ENCODE assay signal across 17 mouse cellular contexts in the genomic region with DNA sequence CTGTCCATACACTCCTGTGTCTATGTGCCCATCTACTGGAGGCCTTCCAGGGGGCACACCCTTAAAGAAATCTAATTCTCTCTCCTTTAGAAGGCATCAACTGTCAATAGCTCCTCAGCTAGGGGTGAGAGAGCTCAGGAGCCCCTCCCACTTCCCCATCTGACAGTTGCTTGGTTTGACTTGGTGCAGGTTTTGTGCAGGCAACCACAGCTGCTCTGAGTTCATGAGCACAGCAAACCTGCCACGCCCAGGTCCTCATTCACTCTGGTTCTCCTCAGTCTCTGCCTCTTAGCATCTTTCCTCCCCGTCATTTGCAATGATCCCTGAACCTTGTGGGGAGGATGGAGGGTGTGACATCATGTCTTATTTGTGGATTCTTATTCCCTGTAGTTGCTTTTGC. TPM values are rescaled to one million over a fixed set of nuclear protein-coding genes. Genes with fewer than 3 reads are reported as not detected.
DNase-seq lines count a peak whose midpoint lies in the region; ATAC-seq and TF ChIP-seq lines count a peak whose summit lies in the region.
"Had no signal": no experiment of that assay in that cellular context is flagged by ENCODE, and none has a peak within 500 bp of the region (broad histone marks: within the 10 kb centered on the region; RNA-seq: fewer than 3 reads in every experiment).

No protein-coding gene starts in this region.

- no peaks in the 10 kb centered on the region for H3K27me3 ChIP-seq in forebrain, embryonic 15.5 days
- no peaks in the 10 kb centered on the region for H3K27me3 ChIP-seq in forebrain, embryonic 10.5 days (ENCODE audit: poor library complexity, severe bottlenecking)
- no peaks in the 10 kb centered on the region for H3K27me3 ChIP-seq in midbrain, embryonic 11.5 days (ENCODE audit: control insufficient read depth, insufficient read depth, low read length)
- H3K27me3 ChIP-seq in midbrain, postnatal 0 days (ENCODE audit: insufficient read depth, low read length) = no peaks in the 10 kb centered on the region
- H3K27me3 ChIP-seq in myocyte (ENCODE audit: control insufficient read depth, insufficient read depth, insufficient read length) = no peaks in the 10 kb centered on the region
- H3K27me3 ChIP-seq: embryonic facial prominence, embryonic 13.5 days; neural tube, embryonic 13.5 days had no signal

- H3K9me3 ChIP-seq in forebrain, embryonic 15.5 days = no peaks in the 10 kb centered on the region
- no peaks in the 10 kb centered on the region for H3K9me3 ChIP-seq in forebrain, embryonic 10.5 days
- H3K9me3 ChIP-seq in midbrain, embryonic 11.5 days (ENCODE audit: control insufficient read depth, low read length) = no peaks in the 10 kb centered on the region
- H3K9me3 ChIP-seq in midbrain, postnatal 0 days (ENCODE audit: low read length) = no peaks in the 10 kb centered on the region
- H3K9me3 ChIP-seq: embryonic facial prominence, embryonic 13.5 days; heart, embryonic 15.5 days; midbrain, embryonic 12.5 days; neural tube, embryonic 13.5 days had no signal

- no peak overlapping the region for H3K4me3 ChIP-seq in forebrain, embryonic 15.5 days
- H3K4me3 ChIP-seq in forebrain, embryonic 10.5 days = no peak overlapping the region
- H3K4me3 ChIP-seq in midbrain, embryonic 11.5 days (ENCODE audit: low read depth, low read length) = no peak overlapping the region
- no peak overlapping the region for H3K4me3 ChIP-seq in midbrain, postnatal 0 days (ENCODE audit: low read depth, low read length)
- H3K4me3 ChIP-seq in myocyte = no peak overlapping the region
- H3K4me3 ChIP-seq: embryonic facial prominence, embryonic 13.5 days; heart, embryonic 15.5 days; midbrain, embryonic 12.5 days; neural tube, embryonic 13.5 days had no signal

- no peak overlapping the region for H3ac ChIP-seq in myocyte (ENCODE audit: control insufficient read depth, insufficient read length)

- H3K9ac ChIP-seq in forebrain, embryonic 15.5 days (replicated peaks) = no peak overlapping the region
- H3K9ac ChIP-seq in midbrain, embryonic 11.5 days (ENCODE audit: low read length) = no peak overlapping the region
- no peak overlapping the region for H3K9ac ChIP-seq in midbrain, postnatal 0 days (replicated peaks; ENCODE audit: low read length, poor library complexity, severe bottlenecking)
- H3K9ac ChIP-seq: embryonic facial prominence, embryonic 13.5 days; heart, embryonic 15.5 days; midbrain, embryonic 12.5 days; neural tube, embryonic 13.5 days had no signal

- peak overlapping the region; percentile 75; the same call in 1 of the 2 replicates for H3K27ac ChIP-seq in forebrain, embryonic 15.5 days (replicated peaks)
- no peak overlapping the region for H3K27ac ChIP-seq in forebrain, embryonic 10.5 days
- no peak overlapping the region for H3K27ac ChIP-seq in midbrain, embryonic 11.5 days (ENCODE audit: low read depth, low read length)
- no peak overlapping the region for H3K27ac ChIP-seq in midbrain, postnatal 0 days (ENCODE audit: low read depth, low read length)
- H3K27ac ChIP-seq: embryonic facial prominence, embryonic 13.5 days; heart, embryonic 15.5 days; kidney, postnatal 0 days had no signal

- DNase-seq in forebrain, embryonic 10.5 days (ENCODE audit: extremely low spot score, low spot score) = no peak
- DNase-seq in midbrain, embryonic 11.5 days (ENCODE audit: low spot score, missing footprints) = peak; percentile 79
- DNase-seq in midbrain, postnatal 0 days (ENCODE audit: low spot score) = no peak
- DNase-seq in thymus, postnatal 4 days = peak; percentile 74
- no peak for DNase-seq in adrenal gland, postnatal 4 days (ENCODE audit: low spot score in 2 of 2)
- no peak for DNase-seq in kidney, postnatal 4 days
- DNase-seq: adrenal gland, postnatal 36 days; cerebellum, postnatal 36 days; gastrocnemius, postnatal 10 days; retina, postnatal 1 day had no signal

- TF ChIP-seq CTCF in midbrain, postnatal 0 days (IDR thresholded peaks at IDR 0.05) = no peak

- ATAC-seq in forebrain, embryonic 15.5 days (replicated peaks) = no peak
- ATAC-seq in midbrain, embryonic 11.5 days (ENCODE audit: low FRiP score) = no peak
- no peak for ATAC-seq in midbrain, postnatal 0 days (ENCODE audit: low FRiP score)

- TF ChIP-seq POLR2A in myocyte (IDR thresholded peaks at IDR 0.05; ENCODE audit: insufficient read length, low read depth) = no peak

- no peaks in the 10 kb centered on the region for H3K79me2 ChIP-seq in myocyte (ENCODE audit: control insufficient read depth, insufficient read depth)

- 87% methylated on average over 2 of the region's 2 CpGs for WGBS in forebrain, embryonic 15.5 days
- WGBS in forebrain, embryonic 10.5 days = 83% methylated on average over 2 of the region's 2 CpGs
- WGBS in midbrain, embryonic 11.5 days = 83% methylated on average over 2 of the region's 2 CpGs
- WGBS in midbrain, postnatal 0 days = 80% methylated on average over 2 of the region's 2 CpGs

- no peaks in the 10 kb centered on the region for H3K4me1 ChIP-seq in forebrain, embryonic 15.5 days
- H3K4me1 ChIP-seq in forebrain, embryonic 10.5 days = peaks cover 27% of the 10 kb centered on the region
- H3K4me1 ChIP-seq in midbrain, embryonic 11.5 days (ENCODE audit: control insufficient read depth, insufficient read depth, low read length) = peaks cover 15% of the 10 kb centered on the region
- no peaks in the 10 kb centered on the region; the same call in 1 of the 2 replicates for H3K4me1 ChIP-seq in midbrain, postnatal 0 days (ENCODE audit: insufficient read depth, low read length)
- H3K4me1 ChIP-seq: heart, embryonic 15.5 days had no signal

- H3K4me2 ChIP-seq in forebrain, embryonic 15.5 days (replicated peaks) = no peak overlapping the region
- no peak overlapping the region for H3K4me2 ChIP-seq in midbrain, embryonic 11.5 days
- H3K4me2 ChIP-seq in midbrain, postnatal 0 days (ENCODE audit: low read depth, low read length, poor library complexity, severe bottlenecking) = no peak overlapping the region
- H3K4me2 ChIP-seq in myocyte (ENCODE audit: low read depth) = no peak overlapping the region
- H3K4me2 ChIP-seq: embryonic facial prominence, embryonic 13.5 days; heart, embryonic 15.5 days; neural tube, embryonic 13.5 days had no signal

- H3K36me3 ChIP-seq in forebrain, embryonic 15.5 days = no peaks in the 10 kb centered on the region
- H3K36me3 ChIP-seq in forebrain, embryonic 10.5 days (replicated peaks) = no peaks in the 10 kb centered on the region
- no peaks in the 10 kb centered on the region for H3K36me3 ChIP-seq in midbrain, embryonic 11.5 days (ENCODE audit: control insufficient read depth, insufficient read depth, low read length)
- H3K36me3 ChIP-seq in midbrain, postnatal 0 days (ENCODE audit: insufficient read depth, low read length) = no peaks in the 10 kb centered on the region
- no peaks in the 10 kb centered on the region for H3K36me3 ChIP-seq in myocyte (ENCODE audit: control insufficient read depth, insufficient read depth)
- H3K36me3 ChIP-seq: embryonic facial prominence, embryonic 13.5 days; heart, embryonic 15.5 days; midbrain, embryonic 12.5 days; neural tube, embryonic 13.5 days had no signal

TF ChIP-seq in myocyte, 11 proteins besides CTCF, POLR2A, EP300 and RAD21:
- TF ChIP-seq SRF (IDR thresholded peaks at IDR 0.05; ENCODE audit: control insufficient read depth, insufficient read length, low read depth) = no peak
- peak in 1 of 3 experiments; percentile 16 for TF ChIP-seq MYOG (IDR thresholded peaks at IDR 0.05; ENCODE audit: control insufficient read depth in 1 of 3, insufficient read depth in 1 of 3, insufficient read length in 2 of 3, low read depth in 2 of 3)
- TF ChIP-seq MYOD1 (IDR thresholded peaks at IDR 0.05; ENCODE audit: control insufficient read depth in 1 of 3, insufficient read length in 2 of 3, low read depth in 2 of 3) = peak in 2 of 3 experiments; percentile 12 to 13

RNA-seq across cellular contexts. Expression of a gene that starts 51.9 kb away (rescaled TPM):
- 10.7 and 11.0 TPM in 2 replicates for polyA plus RNA-seq in forebrain, embryonic 15.5 days (2015; fragmentation: Nextera tagmentation; extraction: Ambion mirVana)
- polyA plus RNA-seq in forebrain, embryonic 10.5 days (2016; fragmentation: Nextera tagmentation; extraction: Ambion mirVana) = 6.6 and 7.9 TPM in 2 replicates
- polyA plus RNA-seq in midbrain, embryonic 11.5 days (2014; fragmentation: Nextera tagmentation; extraction: Ambion mirVana) = 22.6 and 25.6 TPM in 2 replicates
- 19.3 and 28.5 TPM in 2 replicates for total RNA-seq in midbrain, postnatal 0 days (2014; rRNA removed)
- 1.5 and 1.7 TPM in 2 replicates for polyA plus RNA-seq in midbrain, postnatal 0 days (2015; fragmentation: Nextera tagmentation; extraction: Ambion mirVana)
- 5.1 TPM for polyA plus RNA-seq in myocyte (2012; fragmentation: generic; extraction: Trizol)
- 10 to 100 TPM; 35.9 to 37.7 TPM for total RNA-seq in adrenal gland, postnatal 4 days (2021)

Comparison
In these comparisons a context has a peak if more than half of its experiments do, and no peak if none do; other contexts are left out.
1. DNase-seq: peak in midbrain, embryonic 11.5 days (single experiment) and thymus, postnatal 4 days (single experiment); none in forebrain, embryonic 10.5 days (single experiment), midbrain, postnatal 0 days (single experiment), adrenal gland, postnatal 4 days (0 of 2) and kidney, postnatal 4 days (0 of 2).